Mouse (Mus musculus) G1E (cell line): ENCODE measurements around the gene Ryk.

Source experiments
- CTCF ChIP-seq: IDR thresholded peaks from 2 replicates; pipeline ENCODE4 v1.5.1; 2012; ENCODE audit warnings: low read depth, low read length, inconsistent platforms, mixed read lengths
- GATA1 ChIP-seq: IDR thresholded peaks from 2 replicates; pipeline ENCODE4 v1.6.1; 2012; ENCODE audit warnings: borderline replicate concordance, low read length, inconsistent platforms, mixed read lengths
- GATA2 ChIP-seq: IDR thresholded peaks from 2 replicates; pipeline ENCODE4 v1.6.1; 2012; ENCODE audit warnings: low read depth, low read length, inconsistent platforms, borderline replicate concordance
- POLR2AphosphoS5 ChIP-seq: IDR thresholded peaks from 2 replicates; pipeline ENCODE4 v1.6.1; 2012; ENCODE audit warnings: low read depth, low read length, inconsistent platforms; ENCODE audit not compliant: insufficient replicate concordance
- TAL1 ChIP-seq: conservative IDR thresholded peaks from 2 replicates; pipeline ENCODE4 v1.6.1; 2012; ENCODE audit warnings: low read depth, low read length, inconsistent platforms, mixed read lengths

DNA sequence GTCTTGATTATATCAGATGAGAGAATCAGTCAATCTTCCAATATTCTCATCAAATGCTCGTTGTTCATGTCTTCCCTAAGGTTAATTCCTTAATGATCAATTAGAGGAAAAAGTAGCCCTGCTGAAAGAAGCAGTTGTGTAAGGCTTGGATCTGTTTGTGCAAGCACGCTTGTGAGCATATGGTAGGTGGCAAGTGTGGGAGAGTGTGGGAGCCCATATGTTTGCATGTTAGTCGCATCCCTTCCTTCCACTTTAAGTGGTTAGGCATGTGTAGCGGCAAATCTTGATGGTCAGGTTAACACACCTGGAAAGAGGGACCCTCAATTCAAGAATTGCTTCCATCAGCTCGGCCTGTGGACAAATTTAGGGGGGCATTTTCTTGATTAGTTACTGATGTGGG lies 11.6 kb downstream of the Ryk start:
- TF ChIP-seq POLR2AphosphoS5 = no peak
- TF ChIP-seq CTCF = no peak
- no peak for TF ChIP-seq GATA1
- TF ChIP-seq GATA2 = no peak
- no peak for TF ChIP-seq TAL1
